Mouse (Mus musculus) lung, adult 2 months (tissue): ENCODE results near the gene Wdr34. TPM values are rescaled to one million over a fixed set of nuclear protein-coding genes. Genes with fewer than 3 reads are reported as not detected.

ENCODE experiments used
- DNase-seq: peaks from one replicate; pipeline ENCODE4 v3.0.0; 2022
- H3K4me1 ChIP-seq: fragments of 200-500 bp; 2 replicates; pipeline ENCODE4 v1.6.1; 2011; ENCODE audit warnings: low read length; ENCODE audit not compliant: control insufficient read depth, insufficient read depth
- H3K4me3 ChIP-seq: fragments of 200-500 bp; replicated peaks from 2 replicates; pipeline ENCODE3; 2011; ENCODE audit warnings: low read depth, mild to moderate bottlenecking, control low read depth, low read length; ENCODE audit errors: extremely low read depth
- CTCF ChIP-seq: fragments of 200-500 bp; IDR thresholded peaks from 2 replicates; pipeline ENCODE4 v1.5.1; 2011; ENCODE audit warnings: mild to moderate bottlenecking, low read length, control low read depth; ENCODE audit not compliant: insufficient read depth
- POLR2A ChIP-seq: fragments of 200-500 bp; IDR thresholded peaks from 2 replicates; pipeline ENCODE4 v1.6.1; 2011; ENCODE audit warnings: low read depth, mild to moderate bottlenecking, control low read depth, low read length, borderline replicate concordance; ENCODE audit errors: extremely low read depth
- WGBS: fragments of 180-500 bp; shearing (Covaris S2); methylation state at CpG from one replicate; pipeline ENCODE4 v1.1.7; 2018; 5-methylcytosine and 5-hydroxymethylcytosine counted together
- polyA plus RNA-seq: library from polyadenylated mRNA; depleted of rRNA; stranded (reverse); fragments of >200 nt; gene quantifications from 2 replicates; pipeline ENCODE4 v1.2.3, GENCODE M21; 2012; rRNA removed

Gene Wdr34
- polyA plus RNA-seq, 1 experiment = 31.3 TPM

DNA sequence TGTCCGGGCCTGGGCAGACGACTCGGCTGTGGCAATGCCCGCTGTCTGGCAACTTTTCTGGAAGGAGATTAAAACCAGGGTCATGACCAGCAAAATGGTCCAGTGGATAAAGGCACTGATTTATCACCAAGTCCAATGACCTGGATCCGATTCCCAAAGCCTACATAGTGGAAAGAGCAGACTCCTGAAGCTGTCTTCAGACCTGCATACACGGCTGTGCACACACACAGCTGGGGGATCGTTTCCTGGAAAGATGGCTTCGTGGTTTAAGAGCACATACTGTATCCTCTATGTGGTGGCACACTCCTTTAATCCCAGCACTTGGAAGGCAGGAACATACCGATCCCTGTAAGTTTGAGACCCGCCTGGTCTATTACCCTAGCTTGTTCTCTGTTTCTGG, 10.3 kb downstream of the Wdr34 start:
- no peak overlapping the region for H3K4me3 ChIP-seq
- WGBS = 95% methylated on average over 10 of the region's 10 CpGs
- DNase-seq = no peak
- H3K4me1 ChIP-seq = no peaks in the 10 kb centered on the region
- TF ChIP-seq POLR2A (no peak), CTCF (no peak)

DNA sequence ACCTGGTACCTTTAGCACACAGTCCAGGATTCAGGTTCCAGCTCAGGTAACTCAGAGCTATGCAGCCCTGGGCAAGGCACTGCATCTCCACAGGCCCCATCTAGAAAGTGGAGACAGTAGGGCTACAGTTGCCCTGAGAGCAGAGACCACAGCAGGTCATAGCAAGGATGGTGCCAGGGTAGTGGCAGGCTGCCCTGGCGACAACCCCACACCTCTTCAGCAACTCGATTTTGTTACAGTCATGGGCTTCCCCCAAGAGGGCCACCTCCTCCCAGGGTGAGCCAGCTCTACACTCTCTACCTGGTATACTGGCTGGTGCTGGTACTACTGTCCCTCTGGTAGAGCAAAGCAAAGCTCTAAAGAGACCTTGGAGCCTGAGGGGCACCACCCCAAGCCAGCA, 10.9 kb downstream of the Wdr34 start:
- TF ChIP-seq POLR2A = no peak
- TF ChIP-seq CTCF = no peak
- Histone ChIP-seq H3K4me1 (no peaks in the 10 kb centered on the region), H3K4me3 (no peak overlapping the region)
- no peak for DNase-seq
- 82% methylated on average over 2 of the region's 2 CpGs for WGBS

DNA sequence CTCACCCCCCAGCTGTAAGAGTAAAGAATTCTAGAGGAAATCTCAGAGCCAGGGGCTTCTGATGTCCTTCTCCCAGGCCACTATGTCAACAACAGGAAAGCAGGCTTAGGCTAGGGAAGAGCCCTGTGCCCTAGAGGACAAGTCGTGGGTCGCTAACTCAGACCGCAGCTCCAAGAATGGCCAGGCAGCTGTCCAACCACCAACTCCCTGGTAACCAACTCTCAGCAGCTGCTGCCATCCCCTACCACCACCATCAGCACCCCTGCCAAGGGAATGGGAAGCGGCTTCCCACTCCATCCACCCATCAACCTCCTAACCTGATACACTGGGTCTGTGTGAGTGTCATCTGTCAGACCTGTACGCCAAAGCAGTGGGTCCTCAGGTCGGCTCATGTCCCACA, 15.7 kb downstream of the Wdr34 start:
- no peak for TF ChIP-seq CTCF
- no peak for TF ChIP-seq POLR2A
- 62% methylated on average over 6 of the region's 6 CpGs for WGBS
- no peak overlapping the region for H3K4me3 ChIP-seq
- no peak for DNase-seq
- H3K4me1 ChIP-seq = no peaks in the 10 kb centered on the region

DNA sequence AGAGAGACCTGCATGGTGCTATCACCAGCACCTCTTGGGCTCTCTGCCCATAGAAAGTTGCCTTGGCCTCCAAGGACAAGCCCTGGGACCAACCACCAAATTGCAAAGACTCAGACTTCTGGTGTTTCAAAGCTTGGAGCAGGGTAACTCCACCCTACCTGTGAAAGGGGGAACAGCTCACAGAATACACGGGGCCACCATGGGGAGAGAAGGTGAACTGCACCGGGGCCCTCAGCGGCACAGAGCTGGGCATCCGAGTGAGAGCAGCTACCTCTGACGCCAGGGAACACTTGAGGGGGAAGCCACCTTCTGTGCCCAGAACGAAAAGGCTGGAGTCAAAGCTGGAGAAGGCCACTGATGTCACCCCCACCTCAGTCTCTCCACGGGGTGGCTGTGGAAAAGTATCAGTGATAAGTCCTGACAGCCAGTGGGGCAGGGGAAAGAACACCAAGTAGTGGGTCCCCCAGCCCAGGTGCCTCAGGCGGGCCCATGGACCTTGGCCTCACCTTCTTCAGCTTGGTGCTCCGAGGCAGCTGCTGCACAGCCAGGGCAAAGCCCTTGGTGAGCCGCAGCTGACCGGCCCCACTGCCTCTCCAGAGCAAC, 16.3 kb downstream of the Wdr34 start:
- no peaks in the 10 kb centered on the region for H3K4me1 ChIP-seq
- TF ChIP-seq CTCF (no peak), POLR2A (no peak)
- 58% methylated on average over 11 of the region's 11 CpGs for WGBS
- DNase-seq = no peak
- no peak overlapping the region for H3K4me3 ChIP-seq

DNA sequence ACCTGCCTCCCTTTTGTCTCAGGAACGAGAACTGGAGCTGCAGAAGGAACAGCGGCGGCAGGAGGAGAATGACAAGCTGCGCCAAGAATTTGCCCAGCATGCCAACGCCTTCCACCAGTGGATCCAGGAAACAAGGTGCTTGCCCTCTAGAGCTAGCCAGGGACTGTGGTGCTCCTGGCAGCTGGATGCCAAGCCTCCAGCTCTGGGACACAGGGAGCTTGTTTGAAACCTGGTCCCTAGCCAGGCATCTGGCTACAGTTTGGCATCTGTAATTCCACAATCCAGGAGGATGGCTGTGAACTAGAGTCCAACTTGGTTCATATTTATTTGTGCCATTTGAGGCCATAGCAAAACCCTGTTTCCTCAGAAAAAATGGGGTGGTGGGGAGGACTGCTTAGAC, 21.7 kb downstream of the Wdr34 start:
- Histone ChIP-seq H3K4me3 (no peak overlapping the region), H3K4me1 (no peaks in the 10 kb centered on the region)
- TF ChIP-seq POLR2A (no peak), CTCF (no peak)
- no peak for DNase-seq
- WGBS = 87% methylated on average over 5 of the region's 5 CpGs

DNA sequence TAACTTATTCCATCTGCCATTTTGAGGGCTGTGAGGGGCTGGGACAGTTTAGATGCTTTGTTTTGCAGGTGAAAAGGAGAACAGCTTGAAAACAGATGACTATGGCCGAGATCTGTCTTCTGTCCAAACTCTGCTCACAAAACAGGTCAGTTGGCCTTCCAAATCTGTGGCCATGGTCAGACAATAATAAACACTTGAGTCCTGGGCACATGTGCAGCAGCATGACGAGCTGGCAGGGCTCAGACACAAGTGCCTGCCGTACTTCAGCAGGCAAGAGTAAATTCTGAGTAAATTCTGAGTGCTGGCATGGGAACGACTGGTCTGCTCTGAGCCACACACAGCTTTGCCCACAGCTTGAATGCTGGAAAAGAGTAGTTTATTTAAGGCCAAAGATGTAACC, 23.2 kb downstream of the Wdr34 start:
- DNase-seq = no peak

DNA sequence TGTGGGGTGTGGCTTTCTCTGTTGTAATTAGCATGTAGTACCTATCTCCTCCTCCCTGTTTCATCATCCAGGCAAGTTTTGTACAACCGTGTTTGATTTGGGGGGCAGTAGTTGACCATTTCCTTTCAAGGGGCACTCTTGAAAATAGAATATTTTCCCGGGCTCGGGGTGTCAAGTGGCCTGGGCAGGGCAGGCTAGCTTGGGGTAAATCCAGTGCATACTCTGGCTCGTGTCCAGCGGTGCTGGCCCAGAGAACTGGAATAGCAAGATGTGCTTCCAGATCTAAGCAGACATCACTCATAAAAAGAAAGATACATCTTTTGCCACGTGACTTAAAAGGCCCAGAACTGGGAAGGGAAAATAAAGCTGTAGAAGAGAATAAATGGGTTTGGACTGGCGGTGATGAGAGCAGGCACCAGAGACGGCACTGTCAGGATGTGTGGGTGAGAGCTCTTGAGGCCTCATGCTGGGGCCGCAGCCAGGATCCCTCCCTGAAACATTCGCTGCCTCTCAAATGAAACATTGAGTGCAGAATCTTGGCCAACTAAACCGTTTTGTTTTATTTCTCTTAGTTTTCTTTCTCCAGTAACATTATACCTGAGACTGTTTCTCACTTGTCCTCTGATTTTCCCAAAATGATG, 34.2 kb downstream of the Wdr34 start:
- peak; percentile 63 for DNase-seq
- 47% methylated on average over 11 of the region's 11 CpGs for WGBS

More for the DNA sequence above, 23.2 kb downstream of the Wdr34 start:
- 61% methylated on average over 4 of the region's 4 CpGs for WGBS
- TF ChIP-seq CTCF = no peak
- TF ChIP-seq POLR2A = no peak
- no peaks in the 10 kb centered on the region for H3K4me1 ChIP-seq
- no peak overlapping the region for H3K4me3 ChIP-seq

DNA sequence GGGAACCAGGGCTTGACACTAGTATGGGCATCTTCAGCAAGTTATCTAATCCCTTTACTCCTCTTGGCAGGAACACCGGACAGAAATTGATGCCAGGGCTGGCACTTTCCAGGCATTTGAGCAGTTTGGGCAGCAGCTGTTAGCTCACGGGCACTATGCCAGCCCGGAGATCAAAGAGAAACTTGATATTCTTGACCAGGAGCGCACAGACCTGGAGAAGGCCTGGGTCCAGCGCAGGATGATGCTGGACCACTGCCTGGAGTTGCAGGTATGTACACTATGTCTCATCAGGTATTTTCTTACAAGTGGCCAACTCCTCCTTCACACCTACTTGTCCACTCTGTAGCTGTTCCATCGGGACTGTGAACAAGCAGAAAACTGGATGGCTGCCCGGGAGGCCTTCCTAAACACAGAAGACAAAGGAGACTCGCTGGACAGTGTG, 37.8 kb downstream of the Wdr34 start:
- no peak for TF ChIP-seq CTCF
- no peak for TF ChIP-seq POLR2A
- 49% methylated on average over 8 of the region's 8 CpGs for WGBS
- Histone ChIP-seq H3K4me3 (no peak overlapping the region), H3K4me1 (no peaks in the 10 kb centered on the region)
- DNase-seq = peak; percentile 45

More for the DNA sequence above, 34.2 kb downstream of the Wdr34 start:
- Histone ChIP-seq H3K4me3 (no peak overlapping the region), H3K4me1 (no peaks in the 10 kb centered on the region)
- TF ChIP-seq POLR2A (no peak), CTCF (no peak)

DNA sequence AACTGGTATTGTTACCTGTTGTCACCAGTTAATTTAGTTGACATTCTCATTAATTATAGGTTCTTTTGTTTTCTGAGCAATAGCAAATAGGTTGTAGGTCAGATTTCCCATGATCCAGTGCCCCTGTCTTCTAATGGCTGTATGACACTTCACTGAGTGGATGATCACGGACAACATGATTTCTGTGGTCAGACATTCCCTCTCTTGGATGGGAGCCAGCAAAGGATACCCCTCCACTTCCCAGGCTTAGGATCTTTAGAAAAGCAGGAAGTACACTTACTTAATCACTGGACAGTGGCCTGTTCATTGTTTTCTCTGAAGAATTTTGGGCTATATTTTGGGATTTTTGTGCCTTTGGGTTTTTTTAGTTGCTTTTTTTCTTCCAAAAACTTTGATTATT, 39.6 kb downstream of the Wdr34 start:
- Histone ChIP-seq H3K4me1 (no peaks in the 10 kb centered on the region), H3K4me3 (no peak overlapping the region)
- WGBS = 41% methylated on average over 1 of the region's 1 CpGs
- TF ChIP-seq CTCF (no peak), POLR2A (no peak)
- DNase-seq = no peak

DNA sequence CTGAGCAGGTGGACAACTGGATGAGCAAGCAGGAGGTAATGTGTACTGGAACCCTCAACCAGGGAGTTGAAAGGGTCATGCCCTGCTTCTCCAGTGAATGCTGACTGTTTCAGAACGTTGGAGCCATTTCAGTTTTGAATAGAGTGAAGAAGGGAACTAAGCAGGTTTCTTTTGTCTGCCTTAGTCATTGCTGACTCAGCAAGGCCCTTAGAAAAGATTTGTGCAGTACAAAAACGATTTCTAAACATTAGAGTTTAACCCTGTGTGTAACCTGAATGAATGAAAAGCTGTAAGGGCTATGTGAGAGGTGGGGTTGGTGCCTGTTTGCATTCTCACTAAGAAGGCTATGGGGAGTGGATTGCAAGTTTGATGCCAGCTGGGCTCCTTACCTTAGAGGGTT, 56.7 kb downstream of the Wdr34 start:
- Histone ChIP-seq H3K4me1 (no peaks in the 10 kb centered on the region), H3K4me3 (no peak overlapping the region)
- DNase-seq = no peak
- TF ChIP-seq POLR2A = no peak
- no peak for TF ChIP-seq CTCF
- 42% methylated on average over 2 of the region's 2 CpGs for WGBS

Other genes starting within 250 kb of the Wdr34 start
- 29.0 and 37.1 TPM in 2 replicates for gene Slc27a4, start 246.2 kb downstream of the Wdr34 start, polyA plus RNA-seq
- gene Urm1, start 228.8 kb downstream of the Wdr34 start, polyA plus RNA-seq = 40.1 and 46.6 TPM in 2 replicates
- 8.4 and 9.5 TPM in 2 replicates for gene Cercam, start 179.7 kb downstream of the Wdr34 start, polyA plus RNA-seq
- 27.3 and 35.5 TPM in 2 replicates for gene Odf2, start 159.7 kb downstream of the Wdr34 start, polyA plus RNA-seq
- gene Gle1, start 113.5 kb downstream of the Wdr34 start, polyA plus RNA-seq = 20.4 and 27.1 TPM in 2 replicates
- 299 and 313 TPM in 2 replicates for gene Sptan1, start 83.3 kb downstream of the Wdr34 start, polyA plus RNA-seq
- 35.5 and 39.7 TPM in 2 replicates for gene Set, start 8.5 kb upstream of the Wdr34 start, polyA plus RNA-seq
- 29.0 and 31.3 TPM in 2 replicates for gene Pkn3, start 28.8 kb upstream of the Wdr34 start, polyA plus RNA-seq
- gene Zdhhc12, start 44.8 kb upstream of the Wdr34 start, polyA plus RNA-seq = 63.0 and 65.3 TPM in 2 replicates
- 52.0 and 56.6 TPM in 2 replicates for gene Zer1, start 75.7 kb upstream of the Wdr34 start, polyA plus RNA-seq
- 43.3 and 56.6 TPM in 2 replicates for gene Tbc1d13, start 84.9 kb upstream of the Wdr34 start, polyA plus RNA-seq
- 58.1 and 87.9 TPM in 2 replicates for gene Endog, start 122.6 kb upstream of the Wdr34 start, polyA plus RNA-seq
- 18.3 and 18.8 TPM in 2 replicates for gene Spout1, start 129.6 kb upstream of the Wdr34 start, polyA plus RNA-seq
- 23.5 and 51.9 TPM in 2 replicates for gene Kyat1, start 157.0 kb upstream of the Wdr34 start, polyA plus RNA-seq
- gene Lrrc8a, start 188.8 kb upstream of the Wdr34 start, polyA plus RNA-seq = 56.5 and 66.7 TPM in 2 replicates
- gene Gm28035, start 191.7 kb upstream of the Wdr34 start, polyA plus RNA-seq = 11.6 and 18.8 TPM in 2 replicates
- 16.0 and 23.9 TPM in 2 replicates for gene Phyhd1, start 217.3 kb upstream of the Wdr34 start, polyA plus RNA-seq
- gene Gm28038, start 232.2 kb upstream of the Wdr34 start, polyA plus RNA-seq = not detected in 2 replicates
- 21.1 and 22.2 TPM in 2 replicates for gene Dolk, start 237.5 kb upstream of the Wdr34 start, polyA plus RNA-seq
- 27.3 and 28.1 TPM in 2 replicates for gene Nup188, start 237.5 kb upstream of the Wdr34 start, polyA plus RNA-seq